Mouse (Mus musculus): ENCODE results near the gene Laptm5.

Gene Laptm5

GRCm38 (mm10) chr4:130899782-130900427 is 13.0 kb upstream of the Laptm5 start:
- DNase-seq (ENCODE audit: low spot score), result no peak

- no peak for DNase-seq (ENCODE audit: low spot score)
Observed at GRCm38 (mm10) chr4:130900746-130901145, 12.2 kb upstream of the Laptm5 start.

GRCm38 (mm10) chr4:130902289-130902781 is 10.6 kb upstream of the Laptm5 start:
- DNase-seq (ENCODE audit: low spot score), result no peak

GRCm38 (mm10) chr4:130905025-130905424 is 7.9 kb upstream of the Laptm5 start:
- DNase-seq (ENCODE audit: low spot score), result no peak

- no peak for DNase-seq (ENCODE audit: low spot score)
Observed at GRCm38 (mm10) chr4:130905882-130906281, 7.0 kb upstream of the Laptm5 start.

GRCm38 (mm10) chr4:130906296-130906695 is 6.6 kb upstream of the Laptm5 start:
- no peak for DNase-seq (ENCODE audit: low spot score)

GRCm38 (mm10) chr4:130907200-130908069 is 5.5 kb upstream of the Laptm5 start:
- no peak for DNase-seq (ENCODE audit: low spot score)

- DNase-seq (ENCODE audit: low spot score), result no peak
Observed at GRCm38 (mm10) chr4:130908133-130908532, 4.8 kb upstream of the Laptm5 start.

- DNase-seq (ENCODE audit: low spot score), result no peak
Observed at GRCm38 (mm10) chr4:130909167-130909874, 3.6 kb upstream of the Laptm5 start.

GRCm38 (mm10) chr4:130910666-130911065 is 2.3 kb upstream of the Laptm5 start:
- no peak for DNase-seq (ENCODE audit: low spot score)

GRCm38 (mm10) chr4:130912626-130913025 is 299 bp upstream of the Laptm5 start:
- no peak for DNase-seq (ENCODE audit: low spot score)

GRCm38 (mm10) chr4:130913511-130913910 is 586 bp downstream of the Laptm5 start:
- DNase-seq (ENCODE audit: low spot score), result no peak

GRCm38 (mm10) chr4:130914011-130914410 is 1.1 kb downstream of the Laptm5 start:
- DNase-seq (ENCODE audit: low spot score), result no peak

- DNase-seq (ENCODE audit: low spot score), result no peak
Observed at GRCm38 (mm10) chr4:130914527-130914926, 1.6 kb downstream of the Laptm5 start.

GRCm38 (mm10) chr4:130915006-130915667 is 2.2 kb downstream of the Laptm5 start:
- no peak for DNase-seq (ENCODE audit: low spot score)

- DNase-seq (ENCODE audit: low spot score), result no peak
Observed at GRCm38 (mm10) chr4:130915668-130916035, 2.7 kb downstream of the Laptm5 start.

- no peak for DNase-seq (ENCODE audit: low spot score)
Observed at GRCm38 (mm10) chr4:130916639-130917038, 3.7 kb downstream of the Laptm5 start.

- no peak for DNase-seq (ENCODE audit: low spot score)
Observed at GRCm38 (mm10) chr4:130917564-130917963, 4.6 kb downstream of the Laptm5 start.

GRCm38 (mm10) chr4:130918805-130919749 is 6.2 kb downstream of the Laptm5 start:
- DNase-seq (ENCODE audit: low spot score), result no peak

- no peak for DNase-seq (ENCODE audit: low spot score)
Observed at GRCm38 (mm10) chr4:130919750-130920356, 6.9 kb downstream of the Laptm5 start.
